Mouse (Mus musculus): ENCODE results near the gene Erg. TPM values are rescaled to one million over a fixed set of nuclear protein-coding genes. Genes with fewer than 3 reads are reported as not detected.

The Erg gene
- total RNA-seq, 1 experiment from 2014 or later = not detected

GRCm38 (mm10) chr16:95588849-95589248 is 2.5 kb upstream of the Erg start:
- no peak for ATAC-seq (replicated peaks; ENCODE audit: insufficient number of reproducible peaks, low FRiP score, low TSS enrichment, poor library complexity, severe bottlenecking)

- ATAC-seq (replicated peaks; ENCODE audit: insufficient number of reproducible peaks, low FRiP score, low TSS enrichment, poor library complexity, severe bottlenecking) = no peak
These were observed 333 bp upstream of the Erg start for GRCm38 (mm10) chr16:95586726-95587125.

- ATAC-seq (replicated peaks; ENCODE audit: insufficient number of reproducible peaks, low FRiP score, low TSS enrichment, poor library complexity, severe bottlenecking) = no peak
These were observed 667 bp downstream of the Erg start for GRCm38 (mm10) chr16:95585541-95586310.

- no peak for ATAC-seq (replicated peaks; ENCODE audit: insufficient number of reproducible peaks, low FRiP score, low TSS enrichment, poor library complexity, severe bottlenecking)
These were observed 1.5 kb downstream of the Erg start for GRCm38 (mm10) chr16:95584751-95585528.

GRCm38 (mm10) chr16:95579289-95579688 is 7.1 kb downstream of the Erg start:
- ATAC-seq (replicated peaks; ENCODE audit: insufficient number of reproducible peaks, low FRiP score, low TSS enrichment, poor library complexity, severe bottlenecking) = no peak

GRCm38 (mm10) chr16:95573163-95573562 is 13.2 kb downstream of the Erg start:
- ATAC-seq (replicated peaks; ENCODE audit: insufficient number of reproducible peaks, low FRiP score, low TSS enrichment, poor library complexity, severe bottlenecking) = no peak

GRCm38 (mm10) chr16:95570616-95571015 is 15.8 kb downstream of the Erg start:
- ATAC-seq (replicated peaks; ENCODE audit: insufficient number of reproducible peaks, low FRiP score, low TSS enrichment, poor library complexity, severe bottlenecking) = no peak

- no peak for ATAC-seq (replicated peaks; ENCODE audit: insufficient number of reproducible peaks, low FRiP score, low TSS enrichment, poor library complexity, severe bottlenecking)
These were observed 29.6 kb downstream of the Erg start for GRCm38 (mm10) chr16:95556834-95557233.

- ATAC-seq (replicated peaks; ENCODE audit: insufficient number of reproducible peaks, low FRiP score, low TSS enrichment, poor library complexity, severe bottlenecking) = no peak
These were observed 33.3 kb downstream of the Erg start for GRCm38 (mm10) chr16:95553136-95553535.

GRCm38 (mm10) chr16:95552495-95552894 is 33.9 kb downstream of the Erg start:
- ATAC-seq (replicated peaks; ENCODE audit: insufficient number of reproducible peaks, low FRiP score, low TSS enrichment, poor library complexity, severe bottlenecking) = no peak

- ATAC-seq (replicated peaks; ENCODE audit: insufficient number of reproducible peaks, low FRiP score, low TSS enrichment, poor library complexity, severe bottlenecking) = no peak
These were observed 35.9 kb downstream of the Erg start for GRCm38 (mm10) chr16:95550496-95550895.

- no peak for ATAC-seq (replicated peaks; ENCODE audit: insufficient number of reproducible peaks, low FRiP score, low TSS enrichment, poor library complexity, severe bottlenecking)
These were observed 41.6 kb downstream of the Erg start for GRCm38 (mm10) chr16:95544753-95545152.

GRCm38 (mm10) chr16:95543471-95543870 is 42.9 kb downstream of the Erg start:
- ATAC-seq (replicated peaks; ENCODE audit: insufficient number of reproducible peaks, low FRiP score, low TSS enrichment, poor library complexity, severe bottlenecking) = no peak

- ATAC-seq (replicated peaks; ENCODE audit: insufficient number of reproducible peaks, low FRiP score, low TSS enrichment, poor library complexity, severe bottlenecking) = no peak
These were observed 51.2 kb downstream of the Erg start for GRCm38 (mm10) chr16:95535151-95535550.

GRCm38 (mm10) chr16:95532387-95533077 is 53.9 kb downstream of the Erg start:
- ATAC-seq (replicated peaks; ENCODE audit: insufficient number of reproducible peaks, low FRiP score, low TSS enrichment, poor library complexity, severe bottlenecking) = no peak

GRCm38 (mm10) chr16:95527561-95527960 is 58.8 kb downstream of the Erg start:
- ATAC-seq (replicated peaks; ENCODE audit: insufficient number of reproducible peaks, low FRiP score, low TSS enrichment, poor library complexity, severe bottlenecking) = no peak

- ATAC-seq (replicated peaks; ENCODE audit: insufficient number of reproducible peaks, low FRiP score, low TSS enrichment, poor library complexity, severe bottlenecking) = no peak
These were observed 66.9 kb downstream of the Erg start for GRCm38 (mm10) chr16:95519520-95519919.

- ATAC-seq (replicated peaks; ENCODE audit: insufficient number of reproducible peaks, low FRiP score, low TSS enrichment, poor library complexity, severe bottlenecking) = no peak
These were observed 80.3 kb downstream of the Erg start for GRCm38 (mm10) chr16:95506051-95506450.

GRCm38 (mm10) chr16:95496582-95497300 is 89.7 kb downstream of the Erg start:
- no peak for ATAC-seq (replicated peaks; ENCODE audit: insufficient number of reproducible peaks, low FRiP score, low TSS enrichment, poor library complexity, severe bottlenecking)
